ENCODE assay signal across 31 mouse cellular contexts in the genomic region with DNA sequence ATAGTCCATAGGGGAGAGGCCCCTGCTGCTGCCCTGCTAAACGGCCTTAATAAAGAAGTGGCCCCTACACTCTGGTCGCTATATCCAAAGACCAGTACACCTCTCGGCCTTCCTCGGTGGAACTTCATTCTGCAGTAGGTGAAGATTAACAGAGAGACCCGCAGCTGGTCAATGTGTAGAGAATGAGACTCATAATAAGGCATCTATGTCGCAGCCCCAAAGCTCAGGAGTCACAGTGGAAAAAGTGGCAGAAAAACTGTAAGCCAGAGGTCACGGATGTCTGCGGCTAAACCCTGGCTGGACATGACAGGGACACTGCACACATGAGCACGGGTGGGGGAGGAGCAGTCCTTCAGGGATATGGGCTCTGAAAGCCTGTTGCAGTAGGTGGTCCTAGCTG. TPM values are rescaled to one million over a fixed set of nuclear protein-coding genes. Genes with fewer than 3 reads are reported as not detected.
DNase-seq lines count a peak whose midpoint lies in the region; ATAC-seq and TF ChIP-seq lines count a peak whose summit lies in the region.
"Had no signal": no experiment of that assay in that cellular context is flagged by ENCODE, and none has a peak within 500 bp of the region (broad histone marks: within the 10 kb centered on the region; RNA-seq: fewer than 3 reads in every experiment).

No protein-coding gene starts in this region.

- H3K9ac ChIP-seq in kidney, embryonic 16.5 days (replicated peaks; ENCODE audit: low read length), result no peak overlapping the region
- no peak overlapping the region for H3K9ac ChIP-seq in forebrain, postnatal 0 days
- no peak overlapping the region for H3K9ac ChIP-seq in heart, embryonic 11.5 days (ENCODE audit: low read depth, low read length)
- H3K9ac ChIP-seq: embryonic facial prominence, embryonic 13.5 days; hindbrain, embryonic 13.5 days; liver, embryonic 14.5 days; midbrain, embryonic 15.5 days; neural tube, embryonic 15.5 days had no signal

- H3K4me1 ChIP-seq in cerebellum, adult 2 months (ENCODE audit: control insufficient read depth, insufficient read depth, low read length), result peaks cover 35% of the 10 kb centered on the region
- H3K4me1 ChIP-seq in kidney, adult 2 months (ENCODE audit: control insufficient read depth, insufficient read depth, low read length), result peaks cover 18% of the 10 kb centered on the region
- H3K4me1 ChIP-seq in kidney, embryonic 16.5 days (ENCODE audit: insufficient read depth, low read length), result peaks cover 21% of the 10 kb centered on the region
- no peaks in the 10 kb centered on the region for H3K4me1 ChIP-seq in forebrain, postnatal 0 days (ENCODE audit: insufficient read depth)
- 0 out of 2 replicates have a peak, but pooled peaks cover 10% of the 10 kb centered on the region for H3K4me1 ChIP-seq in heart, embryonic 11.5 days (ENCODE audit: control insufficient read depth, insufficient read depth, low read length)
- H3K4me1 ChIP-seq: hindbrain, embryonic 13.5 days; neural tube, embryonic 15.5 days had no signal

- peak; percentile 28 for DNase-seq in cerebellum, adult 9-11 months
- no peak for DNase-seq in cerebellum, adult 2 months
- DNase-seq in kidney, adult 2 months, result peak; percentile 61
- DNase-seq in kidney, postnatal 36 days, result peak; percentile 36 to 56
- DNase-seq in spleen, postnatal 10 days (ENCODE audit: low spot score in 2 of 2), result no peak
- DNase-seq in forebrain, postnatal 0 days, result no peak
- DNase-seq: adrenal gland, postnatal 36 days; cerebellum, adult 8-10 months; cerebellum, postnatal 36 days; gastrocnemius, postnatal 10 days; heart, adult 11 months; heart, postnatal 36 days; liver; lung, adult 2 months; lung, postnatal 10 days; right cerebral cortex, postnatal 25 days; thymus, postnatal 14 days had no signal

- no peaks in the 10 kb centered on the region for H3K27me3 ChIP-seq in cerebellum, adult 2 months (ENCODE audit: control insufficient read depth, insufficient read depth, low read length)
- H3K27me3 ChIP-seq in kidney, adult 2 months (replicated peaks; ENCODE audit: control insufficient read depth, insufficient read depth, low read length), result no peaks in the 10 kb centered on the region
- no peaks in the 10 kb centered on the region for H3K27me3 ChIP-seq in kidney, embryonic 16.5 days (ENCODE audit: insufficient read depth, low read length)
- H3K27me3 ChIP-seq in forebrain, postnatal 0 days (ENCODE audit: insufficient read depth, low read length), result no peaks in the 10 kb centered on the region
- H3K27me3 ChIP-seq in heart, embryonic 11.5 days (ENCODE audit: control insufficient read depth, insufficient read depth, low read length), result no peaks in the 10 kb centered on the region
- H3K27me3 ChIP-seq: embryonic facial prominence, embryonic 13.5 days; hindbrain, embryonic 13.5 days; midbrain, embryonic 15.5 days; neural tube, embryonic 15.5 days; Patski had no signal

- no peak overlapping the region for H3K27ac ChIP-seq in cerebellum, adult 2 months (ENCODE audit: insufficient read depth, low read length)
- H3K27ac ChIP-seq in kidney, adult 2 months (ENCODE audit: insufficient read depth, low read depth, low read length), result no peak overlapping the region
- peak overlapping the region; percentile 75 for H3K27ac ChIP-seq in kidney, embryonic 16.5 days (ENCODE audit: low read length)
- H3K27ac ChIP-seq in forebrain, postnatal 0 days (ENCODE audit: low read depth, low read length), result no peak overlapping the region
- H3K27ac ChIP-seq in heart, embryonic 11.5 days (ENCODE audit: low read depth, low read length), result no peak overlapping the region
- H3K27ac ChIP-seq: embryonic facial prominence, embryonic 13.5 days; forebrain, embryonic 10.5 days; heart, embryonic 10.5 days; hindbrain, embryonic 13.5 days; left cerebral cortex, adult 2 months; liver, embryonic 14.5 days; macrophage; midbrain, embryonic 15.5 days; neural tube, embryonic 15.5 days had no signal

- H3K36me3 ChIP-seq in kidney, adult 2 months (ENCODE audit: control insufficient read depth, insufficient read depth, low read length), result no peaks in the 10 kb centered on the region
- 0 out of 2 replicates have a peak, but pooled peaks cover 2% of the 10 kb centered on the region for H3K36me3 ChIP-seq in kidney, embryonic 16.5 days (ENCODE audit: insufficient read depth, low read length)
- H3K36me3 ChIP-seq in forebrain, postnatal 0 days (ENCODE audit: insufficient read depth), result 0 out of 2 replicates have a peak, but pooled peaks cover 4% of the 10 kb centered on the region
- H3K36me3 ChIP-seq in heart, embryonic 11.5 days (ENCODE audit: control insufficient read depth, insufficient read depth, low read length), result no peaks in the 10 kb centered on the region
- H3K36me3 ChIP-seq: forebrain, embryonic 10.5 days; midbrain, embryonic 15.5 days had no signal

- no peak for TF ChIP-seq POLR2A in cerebellum, adult 2 months (IDR thresholded peaks at IDR 0.05; ENCODE audit: borderline replicate concordance, insufficient read depth, low read length)
- TF ChIP-seq POLR2A in kidney, adult 2 months (IDR thresholded peaks at IDR 0.05; ENCODE audit: low read depth, low read length), result no peak

- no peak overlapping the region for H3K4me2 ChIP-seq in kidney, embryonic 16.5 days (replicated peaks; ENCODE audit: low read depth, low read length)
- no peak overlapping the region for H3K4me2 ChIP-seq in forebrain, postnatal 0 days (ENCODE audit: low read depth)
- no peak overlapping the region for H3K4me2 ChIP-seq in heart, embryonic 11.5 days
- H3K4me2 ChIP-seq: embryonic facial prominence, embryonic 13.5 days; hindbrain, embryonic 13.5 days; midbrain, embryonic 15.5 days; neural tube, embryonic 15.5 days had no signal

- peak; percentile 82 for ATAC-seq in kidney, embryonic 16.5 days (ENCODE audit: low FRiP score, low TSS enrichment)
- no peak for ATAC-seq in forebrain, postnatal 0 days
- ATAC-seq in heart, embryonic 11.5 days (replicated peaks; ENCODE audit: insufficient number of reproducible peaks, low FRiP score, low TSS enrichment), result no peak
- ATAC-seq: forebrain, embryonic 16.5 days; intestine, embryonic 16.5 days; midbrain, embryonic 15.5 days; Patski had no signal

- WGBS in cerebellum, adult 2 months, result 87% methylated on average over 9 of the region's 9 CpGs
- WGBS in kidney, adult 2 months, result 51% methylated on average over 9 of the region's 9 CpGs
- 65% methylated on average over 9 of the region's 9 CpGs for whole genome bisulfite sequencing in kidney, embryonic 16.5 days
- 87% methylated on average over 9 of the region's 9 CpGs for WGBS in forebrain, postnatal 0 days
- WGBS in heart, embryonic 11.5 days (ENCODE audit: insufficient replicate concordance), result 86% methylated on average over 9 of the region's 9 CpGs

- no peak for TF ChIP-seq CTCF in cerebellum, adult 2 months (IDR thresholded peaks at IDR 0.05; ENCODE audit: borderline replicate concordance, insufficient read depth, low read depth, low read length)
- no peak for TF ChIP-seq CTCF in kidney, adult 2 months (conservative IDR thresholded peaks at IDR 0.05; ENCODE audit: insufficient read depth, insufficient read length, low read depth, low read length)
- TF ChIP-seq CTCF in forebrain, postnatal 0 days (IDR thresholded peaks at IDR 0.05; ENCODE audit: low read depth), result no peak

- H3K9me3 ChIP-seq in kidney, embryonic 16.5 days (ENCODE audit: low read length), result no peaks in the 10 kb centered on the region
- H3K9me3 ChIP-seq in forebrain, postnatal 0 days (ENCODE audit: low read length), result no peaks in the 10 kb centered on the region
- no peaks in the 10 kb centered on the region for H3K9me3 ChIP-seq in heart, embryonic 11.5 days (replicated peaks; ENCODE audit: control insufficient read depth, low read length)
- H3K9me3 ChIP-seq: embryonic facial prominence, embryonic 13.5 days; forebrain, embryonic 10.5 days; heart, embryonic 10.5 days; hindbrain, embryonic 13.5 days; midbrain, embryonic 15.5 days; neural tube, embryonic 15.5 days had no signal

- H3K4me3 ChIP-seq in cerebellum, adult 2 months (replicated peaks; ENCODE audit: insufficient read depth, low read depth, low read length), result no peak overlapping the region
- no peak overlapping the region for H3K4me3 ChIP-seq in kidney, adult 2 months (ENCODE audit: insufficient read depth, low read depth, low read length)
- H3K4me3 ChIP-seq in kidney, embryonic 16.5 days (ENCODE audit: low read length), result no peak overlapping the region
- no peak overlapping the region for H3K4me3 ChIP-seq in forebrain, postnatal 0 days (ENCODE audit: low read depth, low read length)
- no peak overlapping the region for H3K4me3 ChIP-seq in heart, embryonic 11.5 days (ENCODE audit: low read depth, low read length)
- H3K4me3 ChIP-seq: embryonic facial prominence, embryonic 13.5 days; forebrain, embryonic 10.5 days; heart, embryonic 10.5 days; hindbrain, embryonic 13.5 days; left cerebral cortex, adult 2 months; midbrain, embryonic 15.5 days; neural tube, embryonic 15.5 days had no signal

RNA-seq across cellular contexts. Expression of a gene that starts 39.2 kb away (rescaled TPM):
- 142 and 146 TPM in 2 replicates for polyA plus RNA-seq in cerebellum, adult 2 months (2012; rRNA removed)
- 72.7 and 88.6 TPM in 2 replicates for polyA plus RNA-seq in kidney, adult 2 months (2012; rRNA removed)
- 64.1 and 68.0 TPM in 2 replicates for polyA plus RNA-seq in kidney, embryonic 16.5 days (2015; fragmentation: Nextera tagmentation; extraction: Ambion mirVana)
- total RNA-seq in forebrain, postnatal 0 days (2014; rRNA removed), result 50.3 and 56.2 TPM in 2 replicates
- polyA plus RNA-seq in forebrain, postnatal 0 days (2015; fragmentation: Nextera tagmentation; extraction: Ambion mirVana), result 55.3 and 58.7 TPM in 2 replicates
- 47.7 and 54.7 TPM in 2 replicates for polyA plus RNA-seq in heart, embryonic 11.5 days (2014; fragmentation: Nextera tagmentation; extraction: Ambion mirVana)

Comparison
In these comparisons a context has a peak if more than half of its experiments do, and no peak if none do; other contexts are left out.
1. DNase-seq: peak in cerebellum, adult 9-11 months (single experiment), kidney, adult 2 months (single experiment) and kidney, postnatal 36 days (2 of 2); none in cerebellum, adult 2 months (0 of 2), spleen, postnatal 10 days (0 of 2) and forebrain, postnatal 0 days (single experiment).